Mouse (Mus musculus): Measurements from ENCODE around the gene Fry. TPM values are rescaled to one million over a fixed set of nuclear protein-coding genes. Genes with fewer than 3 reads are reported as not detected.

Fry gene
- polyA plus RNA-seq, 1 experiment from 2014 or later = 5.5 TPM

DNA sequence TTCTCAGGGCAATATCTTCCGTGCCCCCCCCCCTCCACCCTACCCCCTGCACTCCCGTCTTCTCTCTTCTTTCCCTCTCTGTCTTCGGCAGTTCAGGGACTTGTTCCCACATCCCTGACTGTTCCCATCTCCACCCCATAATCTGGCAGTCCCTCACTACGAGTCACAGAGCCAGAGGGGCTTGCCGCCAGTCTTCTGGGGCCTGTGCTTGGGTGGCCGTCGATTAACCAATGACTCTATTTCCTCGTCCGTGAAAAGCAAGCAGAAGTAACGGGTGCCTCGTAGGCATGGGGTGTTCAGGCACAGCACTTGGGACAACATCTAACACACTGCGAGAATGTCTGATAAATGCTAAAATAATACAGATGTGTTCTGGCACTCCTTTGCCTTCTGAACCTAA is 144.7 kb downstream of the Fry start:
- Histone ChIP-seq H3K4me3 (ENCODE audit: low read depth, low read length) (no peak overlapping the region), H3K4me2 (no peak overlapping the region), H3K4me1 (ENCODE audit: insufficient read depth) (no peaks in the 10 kb centered on the region), H3K27ac (ENCODE audit: low read depth) (no peak overlapping the region), H3K27me3 (ENCODE audit: insufficient read depth, low read length) (no peaks in the 10 kb centered on the region), H3K9ac (no peak overlapping the region), H3K9me3 (ENCODE audit: low read depth, low read length) (no peaks in the 10 kb centered on the region), H3K36me3 (ENCODE audit: insufficient read depth) (no peaks in the 10 kb centered on the region)
- WGBS = 71% methylated on average over 12 of the region's 12 CpGs
- no peak for TF ChIP-seq CTCF (IDR thresholded peaks at IDR 0.05; ENCODE audit: low read depth)
- DNase-seq (no peak), ATAC-seq (ENCODE audit: insufficient read depth) (no peak)

DNA sequence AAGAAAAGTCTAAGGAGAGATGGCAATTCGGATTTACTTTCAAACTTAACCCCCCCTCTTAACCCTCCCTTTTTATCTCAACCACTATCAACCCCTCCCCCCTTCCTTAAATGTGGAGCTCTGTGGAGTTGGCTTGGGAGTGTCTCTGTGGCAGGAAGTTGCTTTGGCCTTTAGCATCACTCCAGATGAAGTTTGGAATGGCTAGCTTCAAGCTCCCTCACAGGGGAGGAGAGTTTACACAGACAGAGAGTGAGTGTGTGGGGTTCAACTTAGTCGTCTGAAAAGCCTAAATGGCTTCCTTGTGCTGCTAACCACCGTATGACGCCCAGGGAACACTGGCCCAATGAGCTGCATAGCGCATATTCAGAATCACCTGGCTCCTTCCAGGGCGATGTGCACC is 145.2 kb downstream of the Fry start:
- H3K4me2 ChIP-seq = no peak overlapping the region
- no peak for TF ChIP-seq CTCF (IDR thresholded peaks at IDR 0.05; ENCODE audit: low read depth)
- no peaks in the 10 kb centered on the region for H3K9me3 ChIP-seq (ENCODE audit: low read depth, low read length)
- DNase-seq = no peak
- H3K9ac ChIP-seq = no peak overlapping the region
- 65% methylated on average over 6 of the region's 6 CpGs for WGBS
- no peaks in the 10 kb centered on the region for H3K27me3 ChIP-seq (ENCODE audit: insufficient read depth, low read length)
- H3K4me3 ChIP-seq (ENCODE audit: low read depth, low read length) = no peak overlapping the region
- no peak for ATAC-seq (ENCODE audit: insufficient read depth)
- H3K36me3 ChIP-seq (ENCODE audit: insufficient read depth) = no peaks in the 10 kb centered on the region
- H3K4me1 ChIP-seq (ENCODE audit: insufficient read depth) = no peaks in the 10 kb centered on the region
- H3K27ac ChIP-seq (ENCODE audit: low read depth) = no peak overlapping the region

DNA sequence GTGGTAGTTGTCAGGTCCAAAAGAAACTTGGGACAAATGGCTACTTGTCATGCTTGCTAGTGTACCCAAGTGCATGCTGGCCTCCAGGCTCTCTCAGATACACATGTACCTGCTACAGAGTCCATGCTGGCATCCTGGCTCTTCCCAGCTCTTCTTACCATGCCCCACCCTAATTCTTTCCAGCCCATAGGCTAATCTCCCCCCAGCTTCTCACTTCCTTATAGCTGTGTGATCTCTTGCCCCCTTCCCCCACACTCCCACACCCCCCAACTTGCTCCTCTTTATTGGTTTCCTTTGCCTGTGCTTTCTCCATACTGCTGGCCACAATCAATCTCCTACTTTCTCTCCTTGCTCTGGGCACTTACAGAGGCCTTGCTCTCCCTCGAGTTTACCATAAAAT is 146.6 kb downstream of the Fry start:
- ATAC-seq (ENCODE audit: insufficient read depth) = no peak
- H3K9me3 ChIP-seq (ENCODE audit: low read depth, low read length) = no peaks in the 10 kb centered on the region
- no peaks in the 10 kb centered on the region for H3K36me3 ChIP-seq (ENCODE audit: insufficient read depth)
- no peak overlapping the region for H3K4me2 ChIP-seq
- H3K9ac ChIP-seq = no peak overlapping the region
- no peak overlapping the region for H3K27ac ChIP-seq (ENCODE audit: low read depth)
- H3K27me3 ChIP-seq (ENCODE audit: insufficient read depth, low read length) = no peaks in the 10 kb centered on the region
- 34% methylated on average over 1 of the region's 1 CpGs for WGBS
- TF ChIP-seq CTCF (IDR thresholded peaks at IDR 0.05; ENCODE audit: low read depth) = no peak
- H3K4me1 ChIP-seq (ENCODE audit: insufficient read depth) = no peaks in the 10 kb centered on the region
- H3K4me3 ChIP-seq (ENCODE audit: low read depth, low read length) = no peak overlapping the region
- DNase-seq = no peak

DNA sequence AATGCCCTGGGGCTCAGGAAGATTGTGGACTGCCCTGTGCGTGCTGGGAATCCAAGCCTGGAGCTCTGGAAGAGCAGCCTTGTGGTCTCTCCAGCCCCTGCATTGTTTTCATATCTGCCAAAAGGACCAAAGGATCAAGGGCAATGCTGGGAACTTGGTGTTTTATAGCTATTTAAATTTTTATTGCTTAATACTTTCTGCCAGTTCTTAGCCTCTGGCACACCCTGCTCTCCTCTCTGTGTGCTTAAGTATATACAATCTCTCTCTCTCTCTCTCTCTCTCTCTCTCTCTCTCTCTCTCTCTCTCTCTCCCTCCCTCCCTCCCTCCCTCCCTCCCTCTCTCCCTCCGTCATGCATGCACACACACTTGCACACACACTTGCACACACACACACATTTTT is 147.5 kb downstream of the Fry start:
- Histone ChIP-seq H3K4me3 (ENCODE audit: low read depth, low read length) (no peak overlapping the region), H3K36me3 (ENCODE audit: insufficient read depth) (no peaks in the 10 kb centered on the region), H3K4me2 (no peak overlapping the region), H3K4me1 (ENCODE audit: insufficient read depth) (no peaks in the 10 kb centered on the region), H3K27ac (ENCODE audit: low read depth) (no peak overlapping the region), H3K9ac (no peak overlapping the region), H3K27me3 (ENCODE audit: insufficient read depth, low read length) (no peaks in the 10 kb centered on the region), H3K9me3 (ENCODE audit: low read depth, low read length) (no peaks in the 10 kb centered on the region)
- no peak for DNase-seq
- no peak for TF ChIP-seq CTCF (IDR thresholded peaks at IDR 0.05; ENCODE audit: low read depth)
- WGBS = 61% methylated on average over 2 of the region's 2 CpGs
- no peak for ATAC-seq (ENCODE audit: insufficient read depth)

DNA sequence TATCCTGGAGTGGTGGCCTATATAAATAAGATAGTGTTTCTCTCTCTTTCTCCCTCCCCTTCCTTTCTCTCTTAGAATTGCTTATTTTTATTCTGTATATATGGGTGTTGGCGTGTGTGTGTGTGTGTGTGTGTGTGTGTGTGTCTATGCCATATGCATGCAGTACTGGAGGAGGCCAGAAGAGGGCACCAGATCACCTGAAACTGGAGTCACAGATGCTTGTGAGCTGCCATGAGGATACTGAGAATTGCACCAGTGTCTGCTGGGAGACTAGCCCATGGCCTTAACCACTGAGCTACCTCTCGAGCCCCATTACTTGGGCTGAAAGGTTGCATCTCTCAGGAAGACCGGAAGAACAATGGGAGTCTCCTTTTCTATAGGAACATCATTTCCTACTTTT is 149.8 kb downstream of the Fry start:
- no peaks in the 10 kb centered on the region for H3K4me1 ChIP-seq (ENCODE audit: insufficient read depth)
- H3K4me3 ChIP-seq (ENCODE audit: low read depth, low read length) = no peak overlapping the region
- 87% methylated on average over 3 of the region's 3 CpGs for WGBS
- H3K9me3 ChIP-seq (ENCODE audit: low read depth, low read length) = no peaks in the 10 kb centered on the region
- H3K9ac ChIP-seq = no peak overlapping the region
- no peaks in the 10 kb centered on the region for H3K36me3 ChIP-seq (ENCODE audit: insufficient read depth)
- H3K4me2 ChIP-seq = no peak overlapping the region
- H3K27ac ChIP-seq (ENCODE audit: low read depth) = no peak overlapping the region
- ATAC-seq (ENCODE audit: insufficient read depth) = no peak
- no peak for DNase-seq
- no peaks in the 10 kb centered on the region for H3K27me3 ChIP-seq (ENCODE audit: insufficient read depth, low read length)
- peak; percentile 55 for TF ChIP-seq CTCF (IDR thresholded peaks at IDR 0.05; ENCODE audit: low read depth)

DNA sequence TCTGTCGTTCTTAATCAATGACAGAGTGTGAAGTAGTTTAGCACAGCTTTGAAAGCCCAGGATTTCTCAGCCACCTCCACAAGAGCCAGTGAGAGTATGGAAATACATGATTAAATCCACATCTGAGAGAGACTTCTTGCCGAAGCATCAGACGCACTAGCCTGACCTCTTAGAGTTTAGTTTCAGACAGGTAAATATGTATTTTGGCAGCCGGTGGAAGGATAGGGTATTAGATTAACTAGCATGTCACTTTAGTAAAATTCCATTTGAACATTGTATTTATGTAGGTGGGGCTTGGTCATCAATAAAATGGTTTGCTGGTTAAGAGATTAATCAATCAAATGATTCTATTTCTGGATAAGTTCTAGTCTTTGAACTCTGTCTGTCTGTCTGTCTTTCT is 152.0 kb downstream of the Fry start:
- H3K4me3 ChIP-seq (ENCODE audit: low read depth, low read length) = no peak overlapping the region
- no peaks in the 10 kb centered on the region for H3K36me3 ChIP-seq (ENCODE audit: insufficient read depth)
- H3K4me2 ChIP-seq = no peak overlapping the region
- H3K4me1 ChIP-seq (ENCODE audit: insufficient read depth) = no peaks in the 10 kb centered on the region
- 32% methylated on average over 4 of the region's 4 CpGs for WGBS
- no peaks in the 10 kb centered on the region for H3K27me3 ChIP-seq (ENCODE audit: insufficient read depth, low read length)
- no peak for ATAC-seq (ENCODE audit: insufficient read depth)
- no peaks in the 10 kb centered on the region for H3K9me3 ChIP-seq (ENCODE audit: low read depth, low read length)
- no peak for DNase-seq
- TF ChIP-seq CTCF (IDR thresholded peaks at IDR 0.05; ENCODE audit: low read depth) = no peak
- no peak overlapping the region for H3K9ac ChIP-seq
- H3K27ac ChIP-seq (ENCODE audit: low read depth) = no peak overlapping the region

DNA sequence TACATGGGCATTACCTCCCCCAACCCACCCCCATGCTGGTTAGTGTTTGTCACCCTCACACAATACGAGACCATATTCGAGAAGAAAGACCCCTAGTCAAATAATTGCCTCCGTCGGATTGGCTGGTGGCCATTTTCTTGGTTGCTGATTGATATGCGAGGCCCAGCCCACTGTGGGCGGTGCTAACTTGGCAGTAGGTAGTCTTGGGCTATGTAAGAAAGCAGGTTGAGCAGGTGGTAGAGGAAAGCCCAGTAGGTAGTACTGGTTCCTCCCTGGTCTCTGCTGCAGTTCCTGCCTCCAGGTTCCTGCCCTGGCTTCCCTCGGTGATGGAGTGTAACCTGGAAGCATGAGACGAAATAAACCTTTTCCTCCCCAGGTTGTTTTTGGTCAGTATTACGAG is 153.7 kb downstream of the Fry start:
- ATAC-seq (ENCODE audit: insufficient read depth) = no peak
- WGBS = 86% methylated on average over 9 of the region's 9 CpGs
- no peak for TF ChIP-seq CTCF (IDR thresholded peaks at IDR 0.05; ENCODE audit: low read depth)

DNA sequence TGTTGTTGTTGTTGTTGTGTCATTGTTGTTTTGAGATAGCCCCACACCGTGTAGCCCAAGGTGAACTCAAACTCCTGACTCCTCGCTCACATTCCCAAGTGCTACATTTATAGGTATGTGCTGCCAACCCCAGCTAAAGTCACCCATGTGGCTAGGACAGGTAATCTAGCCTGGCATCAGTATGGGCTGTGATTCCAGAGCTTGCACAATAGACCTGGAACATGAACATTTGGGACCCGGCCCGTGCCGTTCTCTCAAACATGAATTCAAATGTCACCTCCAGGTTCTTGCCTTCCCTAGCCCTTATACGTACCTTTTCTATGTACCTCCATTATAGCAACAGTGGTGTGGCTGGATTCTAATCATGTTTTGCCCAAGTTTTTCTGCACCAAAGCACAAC is 156.9 kb downstream of the Fry start:
- ATAC-seq (ENCODE audit: insufficient read depth) (no peak), DNase-seq (no peak)
- Histone ChIP-seq H3K36me3 (ENCODE audit: insufficient read depth) (no peaks in the 10 kb centered on the region), H3K4me1 (ENCODE audit: insufficient read depth) (no peaks in the 10 kb centered on the region), H3K9me3 (ENCODE audit: low read depth, low read length) (no peaks in the 10 kb centered on the region), H3K4me3 (ENCODE audit: low read depth, low read length) (no peak overlapping the region), H3K27me3 (ENCODE audit: insufficient read depth, low read length) (no peaks in the 10 kb centered on the region), H3K4me2 (no peak overlapping the region), H3K9ac (no peak overlapping the region), H3K27ac (ENCODE audit: low read depth) (no peak overlapping the region)
- 90% methylated on average over 6 of the region's 6 CpGs for WGBS
- no peak for TF ChIP-seq CTCF (IDR thresholded peaks at IDR 0.05; ENCODE audit: low read depth)

More for the DNA sequence above, 153.7 kb downstream of the Fry start:
- Histone ChIP-seq H3K27ac (ENCODE audit: low read depth) (no peak overlapping the region), H3K4me2 (no peak overlapping the region), H3K9ac (no peak overlapping the region), H3K36me3 (ENCODE audit: insufficient read depth) (no peaks in the 10 kb centered on the region), H3K4me3 (ENCODE audit: low read depth, low read length) (no peak overlapping the region), H3K9me3 (ENCODE audit: low read depth, low read length) (no peaks in the 10 kb centered on the region), H3K27me3 (ENCODE audit: insufficient read depth, low read length) (no peaks in the 10 kb centered on the region), H3K4me1 (ENCODE audit: insufficient read depth) (no peaks in the 10 kb centered on the region)
- no peak for DNase-seq

All from lung, embryonic 14.5 days (tissue).